Comparison of ENCODE assay signal across 8 mouse cellular contexts in the genomic region with DNA sequence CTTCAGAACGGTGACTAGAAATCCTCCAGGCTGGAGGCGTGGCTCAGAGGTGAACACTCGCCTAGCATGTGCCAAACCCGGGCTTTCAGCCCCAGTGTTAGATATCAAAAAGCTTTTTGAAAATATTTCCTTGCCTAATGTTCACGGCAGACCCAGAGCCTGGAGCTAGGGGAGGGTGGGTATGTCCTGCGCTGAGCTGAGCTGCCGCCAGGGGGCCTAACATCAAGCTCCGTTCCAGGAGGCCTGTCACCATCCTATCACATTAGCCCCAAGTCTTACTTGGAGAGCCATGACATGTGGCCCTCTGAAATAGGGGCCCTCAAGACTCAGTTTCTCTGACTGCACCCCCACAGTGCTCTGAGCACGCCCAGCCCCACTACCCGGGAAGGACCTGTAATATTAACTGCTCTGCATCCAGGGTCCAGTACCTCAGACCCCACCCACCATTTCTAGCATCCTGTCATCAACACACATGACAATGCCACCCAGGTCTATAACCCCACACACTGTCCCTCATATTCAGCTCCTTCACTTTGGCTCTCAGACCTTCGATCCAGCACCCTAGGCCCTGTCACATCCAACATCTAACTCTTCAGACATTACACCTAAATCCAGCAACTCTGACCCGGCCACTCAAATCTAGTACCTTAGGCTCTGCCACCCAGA. TPM values are rescaled to one million over a fixed set of nuclear protein-coding genes. Genes with fewer than 3 reads are reported as not detected.
DNase-seq lines count a peak whose midpoint lies in the region; ATAC-seq lines count a peak whose summit lies in the region.

No protein-coding gene starts in this region.

- peak overlapping the region; percentile 94 for H3K4me2 ChIP-seq in hindbrain, embryonic 12.5 days (replicated peaks)

- DNase-seq in WW6 (ENCODE audit: low read depth, low spot score) = peak; percentile 54
- peak; percentile 80 for DNase-seq in cerebellum, adult 9-10 months
- DNase-seq in forelimb bud, embryonic 11.5 days (ENCODE audit: low read depth, low spot score) = peak; percentile 80
- peak; percentile 60 to 83 for DNase-seq in layer of hippocampus, postnatal 25 days (ENCODE audit: extremely low spot score in 1 of 2, low spot score in 1 of 2)
- peak; percentile 83 for DNase-seq in lung, postnatal 14 days
- peak; percentile 85 for DNase-seq in retina, postnatal 1 day
- peak; percentile 68 for DNase-seq in urinary bladder, postnatal 25 days (ENCODE audit: low spot score)

- 8% methylated on average over 12 of the region's 12 CpGs for WGBS in hindbrain, embryonic 12.5 days

- ATAC-seq in hindbrain, embryonic 12.5 days (ENCODE audit: low FRiP score) = peak; percentile 68

- no peaks in the 10 kb centered on the region for H3K9me3 ChIP-seq in hindbrain, embryonic 12.5 days (replicated peaks)

- peak overlapping the region; percentile 81 for H3K4me3 ChIP-seq in hindbrain, embryonic 12.5 days

- peak overlapping the region; percentile 92 for H3K9ac ChIP-seq in hindbrain, embryonic 12.5 days

- peaks cover 35% of the 10 kb centered on the region for H3K36me3 ChIP-seq in hindbrain, embryonic 12.5 days

- H3K27me3 ChIP-seq in hindbrain, embryonic 12.5 days = no peaks in the 10 kb centered on the region; the same call in 1 of the 2 replicates

- peak overlapping the region; percentile 81 for H3K27ac ChIP-seq in hindbrain, embryonic 12.5 days

- H3K4me1 ChIP-seq in hindbrain, embryonic 12.5 days = peaks cover 11% of the 10 kb centered on the region

RNA-seq across cellular contexts. Expression of gene Cox19, which starts 7.1 kb away (rescaled TPM):
- 107 and 117 TPM in 2 replicates for polyA plus RNA-seq in hindbrain, embryonic 12.5 days (2016; fragmentation: Nextera tagmentation; extraction: Ambion mirVana)
- total RNA-seq in layer of hippocampus, postnatal 25 days (2021) = 10 to 100 TPM; 66.7 to 67.9 TPM

RNA-seq across cellular contexts. Expression of gene Cyp2w1, which starts 8.3 kb away (rescaled TPM):
- polyA plus RNA-seq in hindbrain, embryonic 12.5 days (2016; fragmentation: Nextera tagmentation; extraction: Ambion mirVana) = 0.41 and 0.46 TPM in 2 replicates
- not detected for total RNA-seq in layer of hippocampus, postnatal 25 days (2021)

RNA-seq across cellular contexts. Expression of gene Adap1, which starts 18.7 kb away (rescaled TPM):
- 13.1 and 13.7 TPM in 2 replicates for polyA plus RNA-seq in hindbrain, embryonic 12.5 days (2016; fragmentation: Nextera tagmentation; extraction: Ambion mirVana)
- 100 to 1,000 TPM; 207 to 215 TPM for total RNA-seq in layer of hippocampus, postnatal 25 days (2021)

RNA-seq across cellular contexts. Expression of gene Gpr146, which starts 33.3 kb away (rescaled TPM):
- polyA plus RNA-seq in hindbrain, embryonic 12.5 days (2016; fragmentation: Nextera tagmentation; extraction: Ambion mirVana) = 1.8 and 2.4 TPM in 2 replicates
- 10 to 100 TPM; 12.7 to 13.1 TPM for total RNA-seq in layer of hippocampus, postnatal 25 days (2021)

Comparison
In these comparisons a context has a peak if more than half of its experiments do, and no peak if none do; other contexts are left out.
1. Peak in every context shown above with its lines: DNase-seq, ATAC-seq, H3K4me3 ChIP-seq and H3K27ac ChIP-seq.